Mouse (Mus musculus): ENCODE measurements around the gene Gm12216.

Gm12216 gene

GRCm38 (mm10) chr11:53821230-53821944, 37.7 kb downstream of the Gm12216 start:
- no peak for DNase-seq (ENCODE audit: low read depth, low spot score)

- DNase-seq (ENCODE audit: low read depth, low spot score) = no peak
Measured at GRCm38 (mm10) chr11:53820516-53821170, 38.4 kb downstream of the Gm12216 start.

- no peak for DNase-seq (ENCODE audit: low read depth, low spot score)
Measured at GRCm38 (mm10) chr11:53819511-53819910, 39.5 kb downstream of the Gm12216 start.

GRCm38 (mm10) chr11:53818794-53819193, 40.3 kb downstream of the Gm12216 start:
- DNase-seq (ENCODE audit: low read depth, low spot score) = no peak

- DNase-seq (ENCODE audit: low read depth, low spot score) = no peak
Measured at GRCm38 (mm10) chr11:53816841-53817375, 42.1 kb downstream of the Gm12216 start.

GRCm38 (mm10) chr11:53814810-53815209, 44.2 kb downstream of the Gm12216 start:
- no peak for DNase-seq (ENCODE audit: low read depth, low spot score)

GRCm38 (mm10) chr11:53813001-53813868, 45.8 kb downstream of the Gm12216 start:
- DNase-seq (ENCODE audit: low read depth, low spot score) = no peak

GRCm38 (mm10) chr11:53811312-53811711, 47.7 kb downstream of the Gm12216 start:
- DNase-seq (ENCODE audit: low read depth, low spot score) = no peak

GRCm38 (mm10) chr11:53810749-53811148, 48.3 kb downstream of the Gm12216 start:
- no peak for DNase-seq (ENCODE audit: low read depth, low spot score)

- DNase-seq (ENCODE audit: low read depth, low spot score) = no peak
Measured at GRCm38 (mm10) chr11:53810156-53810555, 48.9 kb downstream of the Gm12216 start.

- no peak for DNase-seq (ENCODE audit: low read depth, low spot score)
Measured at GRCm38 (mm10) chr11:53809354-53809753, 49.7 kb downstream of the Gm12216 start.

- no peak for DNase-seq (ENCODE audit: low read depth, low spot score)
Measured at GRCm38 (mm10) chr11:53805786-53806185, 53.3 kb downstream of the Gm12216 start.

- no peak for DNase-seq (ENCODE audit: low read depth, low spot score)
Measured at GRCm38 (mm10) chr11:53804569-53805344, 54.3 kb downstream of the Gm12216 start.

GRCm38 (mm10) chr11:53803494-53803893, 55.6 kb downstream of the Gm12216 start:
- peak; percentile 27 for DNase-seq (ENCODE audit: low read depth, low spot score)

- peak; percentile 57 for DNase-seq (ENCODE audit: low read depth, low spot score)
Measured at GRCm38 (mm10) chr11:53803093-53803492, 56.0 kb downstream of the Gm12216 start.

- no peak for DNase-seq (ENCODE audit: low read depth, low spot score)
Measured at GRCm38 (mm10) chr11:53800975-53801374, 58.1 kb downstream of the Gm12216 start.

GRCm38 (mm10) chr11:53800036-53800435, 59.0 kb downstream of the Gm12216 start:
- DNase-seq (ENCODE audit: low read depth, low spot score) = no peak

GRCm38 (mm10) chr11:53798041-53798711, 60.9 kb downstream of the Gm12216 start:
- DNase-seq (ENCODE audit: low read depth, low spot score) = no peak

GRCm38 (mm10) chr11:53797386-53797920, 61.6 kb downstream of the Gm12216 start:
- DNase-seq (ENCODE audit: low read depth, low spot score) = no peak

GRCm38 (mm10) chr11:53796409-53797151, 62.5 kb downstream of the Gm12216 start:
- DNase-seq (ENCODE audit: low read depth, low spot score) = no peak

All from CD4-positive, CD25-positive, alpha-beta regulatory T cell, adult 2 months (primary cell).